Mouse (Mus musculus): ENCODE results near the gene 9130019O22Rik.
"Not testable (repeated sequence)": the region's sequence is repeated elsewhere in the genome, so short reads cannot be mapped to it uniquely, and the experiment has no call there.

The 9130019O22Rik gene

DNA sequence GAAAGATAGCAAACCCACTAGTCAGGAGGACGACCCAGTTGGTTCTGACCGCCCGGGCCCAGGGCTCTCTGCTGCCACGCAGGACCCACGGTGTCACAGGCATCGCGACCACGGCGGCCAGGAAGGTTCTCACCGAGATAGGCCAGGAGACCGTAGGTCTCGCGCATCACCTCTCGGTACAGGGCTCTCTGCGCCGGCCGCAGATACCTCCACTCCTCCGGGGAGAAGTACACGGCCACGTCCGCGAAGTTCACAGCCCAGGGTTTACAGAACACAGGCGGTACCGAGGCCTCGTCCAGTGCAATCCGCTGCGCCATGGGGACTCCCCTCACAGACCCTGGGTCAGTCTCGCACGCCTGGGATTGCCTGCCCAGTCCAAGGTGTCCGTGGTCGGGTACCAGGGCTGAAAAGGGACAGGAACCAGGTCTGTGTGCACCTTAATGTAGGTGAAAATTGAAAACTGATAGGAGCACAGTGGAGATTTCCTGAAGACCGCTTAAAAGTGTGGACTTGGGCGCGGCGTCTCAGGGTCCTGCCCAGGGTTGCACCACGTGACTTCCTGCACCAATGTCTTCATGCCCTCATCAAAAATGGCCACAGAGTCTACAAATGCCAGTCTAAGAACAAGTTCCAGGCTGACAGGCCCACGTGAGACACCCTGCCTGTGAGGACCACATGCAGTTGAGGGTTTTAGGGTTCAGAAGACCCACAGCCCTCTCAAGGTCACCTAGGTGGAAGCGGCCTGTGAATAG lies at the start of gene 9130019O22Rik:
9130019O22Rik (minus strand) TSS at position 526 of the 752 bp plus-strand sequence.
- DNase-seq, result peak; percentile 91

DNA sequence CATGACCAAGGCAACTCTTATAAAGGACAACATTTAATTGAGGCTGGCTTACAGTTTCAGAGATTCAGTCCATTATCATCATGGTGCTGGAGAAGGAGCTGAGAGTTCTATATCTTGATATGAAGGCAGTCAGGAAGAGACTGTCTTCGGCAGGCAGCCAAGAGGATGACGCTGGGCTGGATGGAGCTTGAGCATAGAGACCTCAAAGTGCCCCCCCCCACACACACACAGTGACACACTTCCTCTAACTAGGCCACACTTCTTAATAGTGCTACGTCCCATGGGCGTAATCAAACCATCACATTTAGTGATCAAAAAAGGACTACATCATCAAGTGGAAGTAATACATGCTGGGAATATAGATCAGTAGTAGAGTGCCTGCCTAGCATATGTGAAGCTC lies 48.2 kb upstream of the 9130019O22Rik start:
- DNase-seq, result no peak

DNA sequence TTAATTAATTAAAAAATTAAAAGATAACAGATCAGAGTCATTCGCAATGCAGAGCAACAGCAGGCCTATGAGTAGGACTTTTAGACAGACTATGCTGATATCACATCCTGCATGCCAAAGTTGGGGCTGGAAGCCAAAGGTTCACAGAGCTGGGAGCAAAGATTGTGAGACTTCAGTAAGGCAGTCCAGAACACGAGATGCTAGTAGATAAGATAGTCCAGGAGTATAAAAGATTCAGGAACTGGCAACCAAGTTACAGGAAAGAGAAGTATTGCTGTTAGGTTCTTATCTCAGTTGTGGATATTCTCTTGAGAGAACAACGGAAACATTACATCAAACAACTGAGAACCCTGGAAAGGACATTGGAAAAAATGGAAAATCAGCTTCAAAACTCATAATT lies 39.4 kb upstream of the 9130019O22Rik start:
- no peak for DNase-seq

DNA sequence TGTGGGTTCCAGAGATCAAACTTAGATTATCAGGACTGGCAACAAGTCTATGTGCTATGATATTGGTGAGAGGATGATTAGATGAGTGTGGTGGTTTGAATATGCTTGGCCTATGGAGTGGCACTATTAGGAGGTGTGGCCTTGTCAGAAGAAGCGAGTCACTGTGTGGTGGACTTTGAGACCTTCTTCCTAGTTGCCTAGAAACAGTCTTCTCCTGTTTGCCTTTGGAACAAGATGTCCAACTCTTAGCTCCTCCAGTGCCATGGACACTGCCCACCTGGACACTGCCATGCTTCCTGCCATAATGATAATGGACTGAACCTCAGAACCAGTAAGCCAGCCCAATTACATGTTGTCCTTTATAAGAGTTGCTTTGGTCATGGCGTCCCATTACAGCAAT lies 38.9 kb upstream of the 9130019O22Rik start:
- no peak for DNase-seq

DNA sequence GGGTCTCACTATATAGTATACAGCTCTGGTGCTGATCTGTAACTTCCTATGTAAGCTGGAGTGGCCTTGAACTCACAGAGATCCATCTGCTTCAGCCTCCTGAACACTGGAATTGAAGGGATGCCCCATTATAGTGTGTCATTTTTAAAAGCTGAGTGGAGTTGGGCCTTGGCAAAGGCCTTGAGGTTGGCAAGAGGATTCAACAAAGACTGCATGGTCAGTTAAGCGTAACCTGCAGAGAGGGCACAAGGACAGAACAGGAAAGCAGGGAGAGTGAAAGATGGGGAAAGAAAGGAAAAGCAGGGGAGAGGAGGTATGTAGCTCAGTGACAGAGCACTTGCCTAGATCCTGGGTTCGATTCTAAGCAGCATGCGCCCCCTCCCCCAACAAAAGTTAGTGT lies 38.3 kb upstream of the 9130019O22Rik start:
- DNase-seq, result no peak

DNA sequence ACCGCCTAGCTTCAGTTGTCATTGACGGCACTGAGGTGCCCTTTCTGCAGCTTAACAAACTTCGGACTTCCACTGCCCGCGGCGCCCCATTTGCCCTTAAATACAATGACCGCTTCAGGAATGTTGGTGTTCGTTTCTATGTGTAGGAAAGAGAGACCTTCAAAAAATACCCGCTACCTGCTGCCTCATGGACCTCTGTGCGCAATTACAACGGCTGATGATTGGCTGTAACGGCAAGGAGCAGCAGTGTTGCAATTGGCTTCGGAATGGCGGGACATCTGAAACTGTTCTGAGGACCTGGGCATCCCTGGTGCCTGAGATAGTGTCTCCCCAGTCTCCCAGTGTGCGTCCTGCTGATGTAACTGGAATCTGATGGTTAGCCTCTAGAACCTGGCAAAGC lies 35.3 kb upstream of the 9130019O22Rik start:
- DNase-seq, result no peak

DNA sequence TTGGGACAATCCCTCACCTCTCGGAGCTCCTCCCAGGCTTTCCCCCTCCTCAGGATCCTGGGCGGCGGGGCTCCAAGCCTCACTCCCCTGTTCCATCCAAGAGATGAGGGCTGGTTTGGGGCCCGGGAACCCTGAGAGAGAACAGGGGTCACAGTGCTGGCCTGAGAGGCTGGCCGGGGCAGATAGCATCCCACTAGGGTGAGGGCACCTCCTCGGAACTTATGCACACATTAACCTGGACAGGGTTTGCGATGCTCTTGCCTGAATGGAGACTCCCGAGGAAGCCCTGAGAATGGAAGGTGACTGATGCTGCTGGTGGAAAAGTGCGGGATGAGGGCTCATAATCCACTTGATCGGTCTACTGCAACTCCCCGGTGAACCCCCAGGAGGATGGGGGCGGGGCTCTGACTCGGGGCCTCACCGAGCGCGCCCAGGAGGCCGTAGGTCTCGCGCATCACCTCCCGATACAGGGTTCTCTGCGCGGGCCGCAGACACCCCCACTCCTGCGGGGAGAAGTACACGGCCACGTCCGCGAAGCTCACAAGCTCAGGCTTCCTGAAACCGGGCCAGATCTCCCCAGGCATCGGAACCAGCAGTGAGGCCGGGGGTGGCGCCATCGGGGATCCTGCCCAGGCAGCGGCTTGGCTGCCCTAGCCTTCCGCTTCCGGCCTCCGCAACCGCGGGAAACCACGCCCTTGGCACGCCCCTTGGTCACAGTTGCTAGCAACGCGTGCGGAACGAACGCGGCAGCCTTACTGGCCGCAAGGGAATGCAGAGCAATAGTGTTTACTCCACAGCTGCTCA lies 34.6 kb upstream of the 9130019O22Rik start, which contains the start of gene Zfp688:
Zfp688 (minus strand) TSS at position 681 of the 804 bp plus-strand sequence.
- peak; percentile 97 for DNase-seq

DNA sequence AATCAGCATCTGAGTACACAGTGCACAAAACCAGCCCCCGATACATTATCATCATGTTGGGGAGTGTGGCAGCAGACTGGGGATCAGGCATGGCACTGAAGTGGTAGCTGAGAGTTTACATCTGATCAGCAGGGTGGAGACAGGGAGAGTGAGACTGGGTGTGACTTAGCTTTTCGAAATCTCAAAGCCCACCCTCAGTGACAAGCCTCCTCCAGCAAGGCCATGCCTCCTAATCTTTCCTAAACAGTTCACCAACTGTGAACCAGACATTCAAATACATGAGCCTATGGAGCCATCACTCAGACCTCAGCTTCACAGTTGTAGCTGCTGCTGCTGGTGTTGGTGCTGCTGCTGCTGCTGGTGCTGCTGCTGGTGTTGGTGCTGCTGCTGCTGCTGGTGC lies 24.5 kb upstream of the 9130019O22Rik start:
- DNase-seq, result no peak

DNA sequence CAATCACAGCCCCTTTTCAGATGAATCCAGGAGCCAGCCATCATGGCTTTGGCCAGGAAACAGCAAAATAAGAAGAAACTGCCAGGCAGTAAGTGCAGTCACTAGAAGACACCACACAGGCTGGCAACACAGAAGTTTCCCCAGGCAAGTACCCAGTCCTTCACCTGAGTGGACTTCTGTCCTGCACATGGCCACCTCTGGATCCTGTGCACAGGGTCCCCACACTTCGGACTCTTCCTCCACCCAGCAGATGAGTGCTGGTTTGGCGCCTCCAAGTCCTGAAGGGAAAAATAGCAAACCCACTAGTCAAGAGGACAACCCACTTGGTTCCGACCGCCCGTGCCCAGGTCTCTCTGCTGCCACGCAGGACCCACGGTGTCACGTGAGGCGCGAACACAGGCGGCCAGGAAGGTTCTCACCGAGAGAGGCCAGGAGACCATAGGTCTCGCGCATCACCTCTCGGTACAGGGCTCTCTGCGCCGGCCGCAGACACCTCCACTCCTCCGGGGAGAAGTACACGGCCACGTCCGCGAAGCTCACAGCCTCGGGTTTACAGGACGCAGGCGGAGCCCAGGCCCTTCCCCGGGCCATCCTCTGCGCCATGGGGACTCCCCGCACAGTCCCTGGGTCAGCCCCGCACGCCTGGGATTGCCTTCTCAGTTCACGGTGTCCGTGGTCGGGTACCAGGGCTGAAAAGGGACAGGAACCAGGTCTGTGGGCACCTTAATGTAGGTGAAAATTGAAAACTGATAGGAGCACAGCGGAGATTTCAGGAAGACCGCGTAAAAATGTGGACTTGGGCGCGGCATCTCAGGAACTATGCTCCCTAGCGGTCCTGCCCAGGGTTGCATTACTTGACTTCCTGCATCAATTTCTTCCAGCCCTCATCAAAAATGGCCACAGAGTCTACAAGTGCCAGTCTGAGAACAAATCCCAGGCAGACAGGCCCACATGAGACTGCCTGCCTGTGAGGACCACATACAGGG lies 19.3 kb upstream of the 9130019O22Rik start, which contains the start of gene Zfp764:
Zfp764 (minus strand) TSS at position 821 of the 986 bp plus-strand sequence.
- DNase-seq, result peak; percentile 89

DNA sequence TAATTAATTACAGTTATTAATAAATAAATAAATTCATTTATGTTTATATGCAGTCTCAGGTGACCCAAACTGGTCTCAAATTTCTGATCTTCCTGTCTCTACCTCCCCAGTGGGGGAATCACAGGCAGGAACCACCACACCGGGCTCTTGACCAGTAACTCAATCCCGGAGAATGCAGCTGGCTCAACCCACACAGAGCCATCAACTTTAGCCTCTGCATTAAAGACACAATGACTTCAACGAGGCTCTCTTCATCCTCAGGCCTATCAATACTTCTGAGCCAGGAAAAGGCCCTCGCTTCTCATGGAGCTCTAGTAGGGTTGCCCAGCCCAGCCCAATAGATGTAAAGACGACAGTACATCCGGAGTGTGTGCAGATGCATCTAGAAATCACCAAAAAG lies 17.1 kb upstream of the 9130019O22Rik start:
- DNase-seq, result not testable (repeated sequence)

DNA sequence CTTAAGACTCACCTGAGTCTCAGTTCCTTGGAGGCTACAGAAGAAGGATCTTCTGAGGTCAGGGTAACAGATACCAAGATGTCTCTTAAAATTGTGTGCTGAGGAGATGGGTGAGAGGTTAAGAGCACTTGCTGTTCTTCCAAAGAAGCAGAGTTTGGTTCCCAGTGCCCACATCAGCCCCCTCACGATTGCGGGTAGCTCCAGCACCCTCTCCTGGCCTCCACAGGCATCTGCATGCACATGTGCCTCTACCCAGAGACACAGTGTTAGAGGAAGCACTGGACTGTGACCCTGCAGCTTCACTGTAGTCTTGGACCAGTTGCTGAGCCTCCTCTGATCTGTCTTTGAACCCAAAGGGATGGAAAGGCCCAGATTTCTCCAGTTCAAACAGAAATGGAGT lies 16.0 kb upstream of the 9130019O22Rik start:
- DNase-seq, result peak; percentile 22

DNA sequence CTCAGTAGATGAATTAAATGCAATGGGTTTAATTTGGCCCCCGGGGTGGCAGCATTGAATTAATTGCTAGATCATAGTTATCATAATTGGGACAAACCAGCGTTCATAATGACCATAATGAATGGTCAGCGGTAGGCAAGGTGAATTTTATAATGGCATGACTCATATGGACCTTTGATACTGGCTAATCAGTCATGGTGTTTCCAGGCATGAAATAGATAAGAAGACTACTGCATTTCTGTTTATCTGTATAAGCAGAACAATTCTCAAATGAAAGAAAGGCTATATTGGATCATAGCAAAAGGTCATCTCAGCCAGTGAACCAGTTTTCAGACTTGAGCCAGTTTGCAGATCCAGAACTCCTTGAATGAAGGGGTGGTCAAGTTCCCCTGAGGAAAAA lies 13.4 kb upstream of the 9130019O22Rik start:
- no peak for DNase-seq

DNA sequence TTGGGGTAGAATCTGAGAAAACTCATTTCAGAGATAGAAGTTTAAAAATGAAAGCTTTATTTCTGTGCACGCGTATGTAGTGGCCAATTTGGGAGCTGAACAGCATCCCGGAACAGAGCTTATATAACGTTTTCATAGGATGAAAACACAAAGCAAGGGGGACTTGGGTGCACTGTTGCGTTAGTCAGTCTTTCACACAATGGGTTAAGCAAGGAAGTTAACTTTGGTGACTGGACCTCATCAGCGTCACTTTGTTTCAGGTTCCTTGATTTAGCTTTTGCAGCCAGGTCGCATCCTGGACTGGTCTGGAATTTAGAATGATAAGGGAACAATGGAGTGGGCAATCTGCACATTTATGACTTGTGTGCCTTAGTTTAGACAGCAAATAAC lies 7.0 kb upstream of the 9130019O22Rik start:
- no peak for DNase-seq

DNA sequence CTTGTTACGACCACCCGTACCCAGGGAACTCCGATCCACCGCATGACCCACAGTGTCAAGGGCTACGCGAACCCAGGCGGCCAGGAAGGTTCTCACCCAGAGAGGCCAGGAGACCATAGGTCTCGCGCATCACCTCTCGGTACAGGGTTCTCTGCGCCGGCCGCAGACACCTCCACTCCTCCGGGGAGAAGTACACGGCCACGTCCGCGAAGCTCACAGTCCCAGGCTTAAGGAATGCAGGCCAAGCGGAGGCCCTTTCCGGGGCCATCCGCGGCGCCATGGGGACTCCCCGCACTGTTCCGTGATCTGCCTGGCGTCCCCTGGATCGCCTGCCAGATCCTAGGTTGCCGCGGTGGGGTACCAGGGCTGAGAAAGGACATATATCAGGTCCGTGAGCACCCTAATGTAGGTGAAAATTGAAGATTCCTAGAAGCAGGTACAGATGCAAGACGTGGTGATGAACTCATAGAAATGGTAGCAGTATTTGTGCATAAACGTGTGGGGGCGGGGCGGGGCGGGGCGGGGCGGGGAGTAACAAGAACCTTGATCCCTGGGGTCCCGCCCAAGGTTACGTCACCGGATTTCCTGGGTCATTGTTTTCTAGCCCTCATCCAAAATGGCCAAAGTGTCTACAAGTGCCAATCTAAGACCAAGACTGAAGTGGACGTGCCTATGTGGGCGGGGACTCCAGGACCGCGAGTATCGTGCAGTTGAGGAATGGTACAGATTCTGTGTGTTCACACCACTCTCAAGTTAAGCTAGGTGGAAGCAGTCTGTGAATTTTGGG lies 6.4 kb upstream of the 9130019O22Rik start, which contains the start of gene E430018J23Rik:
E430018J23Rik (minus strand) TSS at position 473 of the 787 bp plus-strand sequence.
- DNase-seq, result peak; percentile 94

DNA sequence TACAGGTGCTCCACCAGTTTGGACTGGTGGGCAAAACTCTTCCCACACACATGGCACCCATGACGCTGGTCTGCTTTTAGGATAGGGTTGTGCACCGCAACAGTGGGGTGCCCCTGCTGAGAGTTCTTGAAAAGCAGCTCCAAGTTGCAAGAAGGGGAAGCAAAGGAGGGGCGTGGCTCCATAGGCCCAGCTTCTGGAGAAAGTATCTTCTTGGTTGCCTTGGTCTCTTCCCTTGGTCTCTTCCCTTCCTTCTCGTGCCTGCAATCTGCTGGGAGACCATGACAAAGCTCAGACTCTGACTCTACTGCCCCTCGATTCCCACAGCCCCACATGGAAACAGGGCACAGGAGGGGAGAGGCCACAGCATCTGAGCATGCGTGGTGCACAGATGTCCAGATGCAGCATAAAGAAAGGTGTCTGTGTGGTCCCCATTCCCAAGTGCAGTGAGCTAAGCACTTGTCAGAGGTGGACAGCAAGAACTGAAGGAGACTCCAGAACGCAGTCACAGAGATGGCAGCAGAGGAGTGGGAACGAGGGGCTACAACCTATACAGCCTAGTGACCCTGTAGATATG lies 5.4 kb upstream of the 9130019O22Rik start:
- no peak for DNase-seq

DNA sequence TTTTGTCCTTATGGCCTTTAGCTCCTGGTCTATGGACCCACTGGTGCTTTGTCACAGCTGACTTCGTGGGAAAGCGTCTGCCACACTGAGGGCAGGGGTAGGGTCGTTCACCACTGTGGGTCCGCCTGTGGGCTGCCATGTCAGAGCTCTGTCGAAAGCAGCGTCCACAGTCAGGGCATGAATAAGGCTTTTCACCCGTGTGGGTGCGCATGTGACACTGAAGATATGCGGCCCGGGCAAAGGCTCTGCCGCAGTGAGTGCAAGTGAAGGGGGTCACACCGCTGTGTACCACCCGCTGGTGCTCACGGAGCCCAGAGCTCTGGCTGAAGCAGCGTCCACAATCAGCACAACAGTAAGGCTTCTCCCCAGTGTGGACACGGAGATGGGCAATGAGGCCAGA lies 4.6 kb upstream of the 9130019O22Rik start:
- DNase-seq, result no peak

DNA sequence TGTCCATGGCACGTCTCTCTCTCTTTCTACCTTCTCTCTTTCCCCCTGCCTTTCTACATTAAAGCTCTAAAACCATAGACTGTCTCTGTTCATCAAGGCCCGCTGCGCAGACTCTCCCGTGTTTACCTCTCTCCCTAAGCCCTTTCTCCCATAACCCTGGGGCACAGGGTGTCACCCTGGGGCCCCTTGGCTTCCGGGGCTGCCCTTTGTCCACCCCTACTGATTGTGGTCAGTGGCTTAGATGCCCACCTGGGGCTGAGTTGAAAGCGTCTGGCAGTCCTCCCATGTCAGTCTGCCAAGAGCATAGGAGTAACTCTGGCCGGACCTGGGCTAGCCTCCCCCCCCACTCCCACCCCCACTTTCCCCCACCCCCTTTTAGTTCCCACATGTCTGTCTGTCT lies 3.3 kb upstream of the 9130019O22Rik start:
- DNase-seq, result no peak

DNA sequence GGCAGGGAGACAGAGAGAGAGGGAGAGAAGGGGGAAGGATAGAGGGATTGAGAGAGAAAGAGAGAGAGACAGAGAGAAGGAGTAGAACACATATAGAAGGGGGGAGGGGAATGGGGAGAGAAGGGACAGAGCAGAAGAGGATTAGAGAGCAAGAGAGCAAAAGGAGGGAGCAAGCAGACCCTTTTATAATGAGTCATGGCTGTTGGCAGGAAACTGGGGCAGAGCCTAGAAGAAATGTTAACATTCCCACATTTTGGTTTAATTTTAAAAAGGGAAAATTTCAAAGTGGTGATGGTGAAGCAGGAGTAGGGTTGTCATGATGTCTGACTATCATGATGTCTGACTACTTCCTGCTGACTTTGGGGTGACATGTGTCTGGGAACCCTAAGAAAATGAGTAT lies 1.2 kb upstream of the 9130019O22Rik start:
- not testable (repeated sequence) for DNase-seq

DNA sequence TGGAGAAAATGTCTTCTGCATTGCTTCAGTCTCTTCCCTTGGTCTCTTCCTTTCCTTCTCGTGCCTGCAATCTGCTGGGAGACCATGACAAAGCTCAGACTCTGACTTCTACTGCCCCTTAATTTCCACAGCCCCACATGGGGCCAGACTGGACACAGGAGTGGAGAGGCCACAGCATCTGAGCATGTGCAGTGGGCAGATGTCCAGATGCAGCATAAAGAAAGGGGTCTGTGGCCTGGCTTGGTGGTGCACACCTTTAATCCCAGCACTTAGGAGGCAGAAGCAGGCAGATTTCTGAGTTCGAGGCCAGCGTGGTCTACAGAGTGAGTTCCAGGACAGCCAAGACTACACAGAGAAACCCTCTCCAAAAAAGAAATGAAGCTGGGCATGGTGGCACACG lies 1.4 kb downstream of the 9130019O22Rik start:
- not testable (repeated sequence) for DNase-seq

DNA sequence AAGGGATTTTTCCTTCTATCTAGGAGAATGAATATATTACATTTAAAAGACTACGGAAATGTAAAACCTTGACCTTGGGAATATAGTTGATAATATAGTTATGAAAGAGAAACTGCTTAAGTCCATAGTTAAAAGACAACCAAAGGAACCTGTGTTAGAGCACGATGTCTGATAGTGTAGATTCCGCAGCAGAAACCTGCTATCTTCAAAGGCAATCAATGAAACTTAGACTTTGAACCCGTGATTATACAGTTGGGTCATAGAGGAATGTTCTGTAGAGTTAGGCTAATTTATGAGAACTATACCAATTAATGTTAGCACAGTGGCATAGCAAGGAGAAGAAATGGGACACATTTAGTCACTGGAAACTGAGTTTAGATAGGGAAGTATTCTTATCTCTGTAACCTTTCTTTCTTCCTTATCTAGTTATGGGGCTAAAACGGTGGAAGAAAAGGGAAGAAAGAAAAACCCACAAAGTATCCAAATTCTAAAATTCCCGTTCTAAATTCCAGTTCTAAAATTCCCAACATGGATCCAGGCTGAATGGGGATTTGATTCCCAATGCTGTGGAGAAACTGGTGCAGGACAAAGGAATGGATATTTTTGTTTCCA lies 8.6 kb downstream of the 9130019O22Rik start:
- DNase-seq, result no peak

Data from thymus, postnatal 25 days (tissue).